Comparison of ENCODE assay signal across 11 mouse cellular contexts in genomic region chr11:77456866-77457265, GRCm38 (mm10). TPM values are rescaled to one million over a fixed set of nuclear protein-coding genes. Genes with fewer than 3 reads are reported as not detected.
A peak's percentile ranks its signal among the peaks of the same experiment; 100 is the strongest.
DNase-seq lines count a peak whose midpoint lies in the region; ATAC-seq and TF ChIP-seq lines count a peak whose summit lies in the region.
"Had no signal": no experiment of that assay in that cellular context is flagged by ENCODE, and none has a peak within 500 bp of the region (broad histone marks: within the 10 kb centered on the region; RNA-seq: fewer than 3 reads in every experiment).

No protein-coding gene starts in this region.

- intact Hi-C loops in heart, adult 2 months (cut with DNase I) = no loop called here

- ATAC-seq in forebrain, embryonic 15.5 days (replicated peaks) = no peak
- no peak for ATAC-seq in liver, embryonic 11.5 days (replicated peaks; ENCODE audit: low FRiP score)
- ATAC-seq: inflammation-experienced regulatory T-cells, adult 6 months had no signal

- WGBS in forebrain, embryonic 15.5 days = 69% methylated on average over 6 of the region's 6 CpGs
- WGBS in forebrain, embryonic 10.5 days = 87% methylated on average over 6 of the region's 6 CpGs
- WGBS in liver, adult 2 months = 24% methylated on average over 6 of the region's 6 CpGs
- WGBS in liver, embryonic 11.5 days = 73% methylated on average over 6 of the region's 6 CpGs
- 34% methylated on average over 6 of the region's 6 CpGs for WGBS in heart, adult 2 months

- no peaks in the 10 kb centered on the region for H3K27me3 ChIP-seq in forebrain, embryonic 15.5 days
- H3K27me3 ChIP-seq in forebrain, embryonic 10.5 days (ENCODE audit: poor library complexity, severe bottlenecking) = peaks cover 22% of the 10 kb centered on the region
- H3K27me3 ChIP-seq in liver, adult 2 months (ENCODE audit: control insufficient read depth, insufficient read depth, low read length) = no peaks in the 10 kb centered on the region
- H3K27me3 ChIP-seq in liver, embryonic 11.5 days (replicated peaks; ENCODE audit: control insufficient read depth, insufficient read depth, low read length) = peaks cover 10% of the 10 kb centered on the region
- no peaks in the 10 kb centered on the region for H3K27me3 ChIP-seq in heart, adult 2 months (ENCODE audit: control insufficient read depth, insufficient read depth, low read length)

- TF ChIP-seq POLR2A in liver, adult 2 months (IDR thresholded peaks at IDR 0.05; ENCODE audit: extremely low read depth, insufficient read depth, low read length) = no peak
- no peak for TF ChIP-seq POLR2A in heart, adult 2 months (IDR thresholded peaks at IDR 0.05; ENCODE audit: insufficient read depth, low read depth, low read length)

- no peak for DNase-seq in forebrain, embryonic 10.5 days (ENCODE audit: extremely low spot score, low spot score)
- DNase-seq in liver, adult 2 months (ENCODE audit: extremely low read depth, low read depth, low spot score) = peak; percentile 56
- DNase-seq in liver, embryonic 11.5 days (ENCODE audit: low spot score) = no peak
- peak; percentile 54 to 79 for DNase-seq in heart, adult 2 months
- DNase-seq in heart, postnatal 4 days = peak; percentile 60
- no peak for DNase-seq in spleen, postnatal 10 days (ENCODE audit: low spot score in 2 of 2)
- no peak for DNase-seq in B cell, adult 2 months
- DNase-seq: layer of hippocampus, adult 9-11 months had no signal

- H3K4me1 ChIP-seq in forebrain, embryonic 15.5 days = peaks cover 3% of the 10 kb centered on the region
- H3K4me1 ChIP-seq in forebrain, embryonic 10.5 days = peaks cover 2% of the 10 kb centered on the region
- H3K4me1 ChIP-seq in liver, adult 2 months (ENCODE audit: control insufficient read depth, insufficient read depth, low read length) = peaks cover 2% of the 10 kb centered on the region; the same call in 1 of the 2 replicates
- no peaks in the 10 kb centered on the region for H3K4me1 ChIP-seq in liver, embryonic 11.5 days (replicated peaks; ENCODE audit: control insufficient read depth, insufficient read depth, low read length)
- peaks cover 3% of the 10 kb centered on the region for H3K4me1 ChIP-seq in heart, adult 2 months (ENCODE audit: control insufficient read depth, insufficient read depth, low read length)

- H3K4me3 ChIP-seq in forebrain, embryonic 15.5 days = no peak overlapping the region
- H3K4me3 ChIP-seq in forebrain, embryonic 10.5 days = no peak overlapping the region
- H3K4me3 ChIP-seq in liver, adult 2 months (ENCODE audit: insufficient read depth, low read depth, low read length) = no peak overlapping the region
- no peak overlapping the region for H3K4me3 ChIP-seq in liver, embryonic 11.5 days (ENCODE audit: low read depth, low read length)
- H3K4me3 ChIP-seq in heart, adult 2 months = no peak overlapping the region
- H3K4me3 ChIP-seq: megakaryocyte, embryonic 14.5 days had no signal

- H3K79me2 ChIP-seq in liver, adult 2 months (ENCODE audit: control insufficient read depth, insufficient read depth, low read length) = no peaks in the 10 kb centered on the region
- H3K79me2 ChIP-seq in heart, adult 2 months (replicated peaks; ENCODE audit: control insufficient read depth, insufficient read depth, low read length) = no peaks in the 10 kb centered on the region

- TF ChIP-seq EP300 in heart, adult 2 months (IDR thresholded peaks at IDR 0.05; ENCODE audit: insufficient read depth, low read depth, low read length) = peak; percentile 73; the same call in 1 of the 2 replicates

- H3K9me3 ChIP-seq in forebrain, embryonic 15.5 days = no peaks in the 10 kb centered on the region
- no peaks in the 10 kb centered on the region for H3K9me3 ChIP-seq in forebrain, embryonic 10.5 days
- no peaks in the 10 kb centered on the region for H3K9me3 ChIP-seq in liver, embryonic 11.5 days (ENCODE audit: control insufficient read depth, low read length)
- H3K9me3 ChIP-seq: megakaryocyte, embryonic 14.5 days had no signal

- TF ChIP-seq CTCF in liver, adult 2 months (IDR thresholded peaks at IDR 0.05; ENCODE audit: low read depth, low read length) = no peak
- TF ChIP-seq CTCF in heart, adult 2 months (IDR thresholded peaks at IDR 0.05) = no peak

- no peak overlapping the region for H3K9ac ChIP-seq in forebrain, embryonic 15.5 days (replicated peaks)
- H3K9ac ChIP-seq in liver, adult 2 months (ENCODE audit: low read depth, low read length) = no peak overlapping the region
- no peak overlapping the region for H3K9ac ChIP-seq in liver, embryonic 11.5 days (ENCODE audit: low read depth, low read length)
- H3K9ac ChIP-seq in heart, adult 2 months (ENCODE audit: low read depth, low read length) = no peak overlapping the region

- peak overlapping the region; percentile 29; the same call in 1 of the 2 replicates for H3K27ac ChIP-seq in forebrain, embryonic 15.5 days (replicated peaks)
- H3K27ac ChIP-seq in forebrain, embryonic 10.5 days = no peak overlapping the region
- no peak overlapping the region for H3K27ac ChIP-seq in liver, adult 2 months (replicated peaks; ENCODE audit: insufficient read depth, low read depth, low read length)
- no peak overlapping the region for H3K27ac ChIP-seq in liver, embryonic 11.5 days (ENCODE audit: low read depth, low read length)
- peak overlapping the region; percentile 66 for H3K27ac ChIP-seq in heart, adult 2 months

- H3K36me3 ChIP-seq in forebrain, embryonic 15.5 days = peaks cover 24% of the 10 kb centered on the region
- H3K36me3 ChIP-seq in forebrain, embryonic 10.5 days (replicated peaks) = peaks cover 30% of the 10 kb centered on the region
- H3K36me3 ChIP-seq in liver, adult 2 months (ENCODE audit: control insufficient read depth, insufficient read depth, low read length) = peaks cover 8% of the 10 kb centered on the region; the same call in 1 of the 2 replicates
- H3K36me3 ChIP-seq in liver, embryonic 11.5 days (ENCODE audit: control insufficient read depth, insufficient read depth, low read length) = peaks cover 4% of the 10 kb centered on the region; the same call in 1 of the 2 replicates
- H3K36me3 ChIP-seq in heart, adult 2 months (ENCODE audit: control insufficient read depth, insufficient read depth, low read length) = peaks cover 25% of the 10 kb centered on the region

- H3K4me2 ChIP-seq in forebrain, embryonic 15.5 days (replicated peaks) = no peak overlapping the region
- no peak overlapping the region for H3K4me2 ChIP-seq in liver, embryonic 11.5 days

RNA-seq across cellular contexts. Expression of gene Coro6, which starts 5.3 kb away (rescaled TPM):
- polyA plus RNA-seq in forebrain, embryonic 15.5 days (2015; fragmentation: Nextera tagmentation; extraction: Ambion mirVana) = 0.08 and 0.09 TPM in 2 replicates
- polyA plus RNA-seq in forebrain, embryonic 10.5 days (2016; fragmentation: Nextera tagmentation; extraction: Ambion mirVana) = 0.07 and 0.21 TPM in 2 replicates
- 0.07 and 0.09 TPM in 2 replicates for total RNA-seq in liver, adult 2 months (2014; rRNA removed)
- polyA plus RNA-seq in liver, adult 2 months (2012; rRNA removed) = 0.16 and 0.19 TPM in 2 replicates
- polyA plus RNA-seq in liver, embryonic 11.5 days (2014; fragmentation: Nextera tagmentation; extraction: Ambion mirVana) = 0.35 and 0.40 TPM in 2 replicates
- total RNA-seq in heart, adult 2 months (2021) = 100 to 1,000 TPM; 207 to 213 TPM
- 482 and 483 TPM in 2 replicates for polyA plus RNA-seq in heart, adult 2 months (2012; rRNA removed)
- total RNA-seq in heart, postnatal 4 days (2021) = 100 to 1,000 TPM; 190 to 194 TPM
- polyA plus RNA-seq: inflammation-experienced regulatory T-cells, adult 6 months had no signal

RNA-seq across cellular contexts. Expression of gene Ankrd13b, which starts 32.6 kb away (rescaled TPM):
- polyA plus RNA-seq in forebrain, embryonic 15.5 days (2015; fragmentation: Nextera tagmentation; extraction: Ambion mirVana) = 37.3 and 41.8 TPM in 2 replicates
- polyA plus RNA-seq in forebrain, embryonic 10.5 days (2016; fragmentation: Nextera tagmentation; extraction: Ambion mirVana) = 9.2 and 9.4 TPM in 2 replicates
- 0.37 and 0.67 TPM in 2 replicates for total RNA-seq in liver, adult 2 months (2014; rRNA removed)
- polyA plus RNA-seq in liver, adult 2 months (2012; rRNA removed) = 4.8 and 8.0 TPM in 2 replicates
- polyA plus RNA-seq in liver, embryonic 11.5 days (2014; fragmentation: Nextera tagmentation; extraction: Ambion mirVana) = 4.4 and 5.6 TPM in 2 replicates
- 10 to 100 TPM in 1 of 2 experiments, 1 to 10 TPM in 1; 9.2 to 10.6 TPM for total RNA-seq in heart, adult 2 months (2021)
- polyA plus RNA-seq in heart, adult 2 months (2012; rRNA removed) = 19.4 and 20.3 TPM in 2 replicates
- 10 to 100 TPM; 17.3 to 17.4 TPM for total RNA-seq in heart, postnatal 4 days (2021)

RNA-seq across cellular contexts. Expression of gene Git1, which starts 36.5 kb away (rescaled TPM):
- polyA plus RNA-seq in forebrain, embryonic 15.5 days (2015; fragmentation: Nextera tagmentation; extraction: Ambion mirVana) = 14.4 and 15.9 TPM in 2 replicates
- polyA plus RNA-seq in forebrain, embryonic 10.5 days (2016; fragmentation: Nextera tagmentation; extraction: Ambion mirVana) = 12.2 and 12.8 TPM in 2 replicates
- 2.8 and 4.4 TPM in 2 replicates for total RNA-seq in liver, adult 2 months (2014; rRNA removed)
- 8.9 and 11.2 TPM in 2 replicates for polyA plus RNA-seq in liver, adult 2 months (2012; rRNA removed)
- 10.1 and 14.1 TPM in 2 replicates for polyA plus RNA-seq in liver, embryonic 11.5 days (2014; fragmentation: Nextera tagmentation; extraction: Ambion mirVana)
- 10 to 100 TPM; 53.3 to 59.4 TPM for total RNA-seq in heart, adult 2 months (2021)
- polyA plus RNA-seq in heart, adult 2 months (2012; rRNA removed) = 52.3 and 54.0 TPM in 2 replicates
- 10 to 100 TPM; 76.8 to 81.0 TPM for total RNA-seq in heart, postnatal 4 days (2021)

RNA-seq across cellular contexts. Expression of gene Abhd15, which starts 58.1 kb away (rescaled TPM):
- polyA plus RNA-seq in forebrain, embryonic 15.5 days (2015; fragmentation: Nextera tagmentation; extraction: Ambion mirVana) = 1.9 and 2.4 TPM in 2 replicates
- polyA plus RNA-seq in forebrain, embryonic 10.5 days (2016; fragmentation: Nextera tagmentation; extraction: Ambion mirVana) = 4.7 and 5.5 TPM in 2 replicates
- total RNA-seq in liver, adult 2 months (2014; rRNA removed) = 43.0 and 44.8 TPM in 2 replicates
- 32.7 and 55.6 TPM in 2 replicates for polyA plus RNA-seq in liver, adult 2 months (2012; rRNA removed)
- 3.9 and 4.2 TPM in 2 replicates for polyA plus RNA-seq in liver, embryonic 11.5 days (2014; fragmentation: Nextera tagmentation; extraction: Ambion mirVana)
- 1 to 10 TPM; 2.4 to 2.9 TPM for total RNA-seq in heart, adult 2 months (2021)
- 1.4 and 2.0 TPM in 2 replicates for polyA plus RNA-seq in heart, adult 2 months (2012; rRNA removed)
- total RNA-seq in heart, postnatal 4 days (2021) = 1 to 10 TPM; 1.4 to 1.5 TPM

RNA-seq across cellular contexts. Expression of gene Trp53i13, which starts 58.9 kb away (rescaled TPM):
- polyA plus RNA-seq in forebrain, embryonic 15.5 days (2015; fragmentation: Nextera tagmentation; extraction: Ambion mirVana) = 15.0 and 19.5 TPM in 2 replicates
- polyA plus RNA-seq in forebrain, embryonic 10.5 days (2016; fragmentation: Nextera tagmentation; extraction: Ambion mirVana) = 30.4 and 32.7 TPM in 2 replicates
- total RNA-seq in liver, adult 2 months (2014; rRNA removed) = 1.5 and 1.6 TPM in 2 replicates
- 5.8 and 6.2 TPM in 2 replicates for polyA plus RNA-seq in liver, adult 2 months (2012; rRNA removed)
- polyA plus RNA-seq in liver, embryonic 11.5 days (2014; fragmentation: Nextera tagmentation; extraction: Ambion mirVana) = 16.2 and 17.9 TPM in 2 replicates
- 1 to 10 TPM; 8.3 to 9.8 TPM for total RNA-seq in heart, adult 2 months (2021)
- 13.5 and 14.2 TPM in 2 replicates for polyA plus RNA-seq in heart, adult 2 months (2012; rRNA removed)
- total RNA-seq in heart, postnatal 4 days (2021) = 10 to 100 TPM; 12.0 to 13.7 TPM

Comparison
In these comparisons a context has a peak if more than half of its experiments do, and no peak if none do; other contexts are left out.
1. H3K27ac ChIP-seq: peak in forebrain, embryonic 15.5 days (single experiment) and heart, adult 2 months (single experiment); none in forebrain, embryonic 10.5 days (single experiment), liver, adult 2 months (single experiment) and liver, embryonic 11.5 days (single experiment).
2. DNase-seq: peak in liver, adult 2 months (single experiment), heart, adult 2 months (2 of 2) and heart, postnatal 4 days (single experiment); none in forebrain, embryonic 10.5 days (single experiment), liver, embryonic 11.5 days (single experiment), spleen, postnatal 10 days (0 of 2) and B cell, adult 2 months (0 of 2).
3. RNA of gene Coro6, which starts 5.3 kb away (polyA plus RNA-seq): 482 to 483 TPM in heart, adult 2 months; 0.35 to 0.40 TPM in liver, embryonic 11.5 days, 0.16 to 0.19 TPM in liver, adult 2 months, 0.08 to 0.09 TPM in forebrain, embryonic 15.5 days and 0.07 to 0.21 TPM in forebrain, embryonic 10.5 days; every median in the first group is over 100 times any median in the second.